Mouse (Mus musculus) testis, postnatal 14 days (tissue): ENCODE data around the gene Tdrd9.

ENCODE experiments used
- DNase-seq: peaks from one replicate; pipeline ENCODE4 v3.0.0; 2021; ENCODE audit warnings: low spot score

Tdrd9 gene

DNA sequence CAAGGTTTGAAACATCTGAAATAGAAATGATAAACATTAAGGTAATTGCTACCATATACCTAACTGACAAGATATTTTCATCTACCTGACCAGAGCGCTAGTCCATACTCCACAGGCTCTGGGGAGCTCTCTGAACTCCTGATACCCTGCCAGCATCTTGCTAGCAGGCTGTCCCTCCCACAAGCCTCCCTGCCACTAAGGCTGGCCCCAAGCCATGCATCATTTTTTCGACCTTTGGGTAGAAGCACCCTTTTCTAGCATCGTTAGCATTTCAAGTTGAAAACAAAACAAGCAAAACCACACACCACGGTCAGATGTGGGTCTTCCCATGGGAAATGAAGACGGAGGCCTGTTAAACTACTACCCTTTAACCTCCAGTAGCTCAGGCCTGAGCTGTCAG lies 8.0 kb upstream of the Tdrd9 start:
- no peak for DNase-seq

DNA sequence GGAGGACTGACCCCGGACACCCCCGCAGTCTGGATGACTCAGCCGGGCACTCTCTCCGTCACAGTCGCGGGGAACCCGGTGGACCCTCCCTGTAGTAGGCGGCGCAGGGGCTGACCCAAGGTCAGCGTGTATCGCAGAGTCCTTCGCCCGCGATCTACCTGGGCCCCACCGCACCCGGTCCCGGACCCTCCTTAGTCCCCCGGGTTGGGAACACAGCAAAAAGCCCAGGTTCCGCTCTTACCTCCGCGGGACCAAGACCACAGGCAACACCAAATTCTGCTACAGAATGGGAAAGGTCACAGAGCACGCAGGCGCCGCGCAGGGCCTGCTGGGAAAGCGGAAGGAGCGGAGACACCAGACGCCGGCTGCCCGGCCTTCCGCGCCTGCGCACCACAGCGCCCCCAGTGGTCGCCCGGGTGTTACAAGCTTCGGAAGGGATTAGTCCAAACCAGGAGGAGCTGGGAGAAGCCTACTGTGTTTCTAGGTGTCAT lies 4.6 kb upstream of the Tdrd9 start, which contains the start of gene Atp5mpl:
TSS of gene Atp5mpl (minus strand) at position 295 of the 491 bp plus-strand sequence.
- DNase-seq = peak; percentile 94

DNA sequence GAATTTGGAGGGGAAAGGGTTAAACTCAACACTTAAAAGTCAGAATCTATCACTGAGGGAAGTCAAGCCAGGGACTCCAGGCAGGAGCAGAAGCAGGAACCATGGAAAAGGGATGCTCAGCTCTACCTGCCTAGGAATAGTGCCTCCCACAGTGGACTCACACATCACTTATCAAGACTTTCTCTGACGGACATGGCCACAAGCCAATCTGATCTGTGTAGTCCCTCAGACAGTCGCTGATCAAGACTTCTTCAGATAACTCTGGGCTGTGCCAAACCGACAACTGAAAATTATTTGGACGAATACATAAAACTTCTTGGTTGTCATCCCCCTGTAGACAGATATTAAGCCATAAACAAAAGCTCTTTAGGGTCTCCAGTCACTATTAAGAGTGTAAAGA lies 1.3 kb upstream of the Tdrd9 start:
- no peak for DNase-seq

- no peak for DNase-seq
Measured at GRCm38 (mm10) chr12:111972504-111972903, 1.1 kb downstream of the Tdrd9 start.

GRCm38 (mm10) chr12:111974578-111974977 lies 3.2 kb downstream of the Tdrd9 start:
- no peak for DNase-seq

DNA sequence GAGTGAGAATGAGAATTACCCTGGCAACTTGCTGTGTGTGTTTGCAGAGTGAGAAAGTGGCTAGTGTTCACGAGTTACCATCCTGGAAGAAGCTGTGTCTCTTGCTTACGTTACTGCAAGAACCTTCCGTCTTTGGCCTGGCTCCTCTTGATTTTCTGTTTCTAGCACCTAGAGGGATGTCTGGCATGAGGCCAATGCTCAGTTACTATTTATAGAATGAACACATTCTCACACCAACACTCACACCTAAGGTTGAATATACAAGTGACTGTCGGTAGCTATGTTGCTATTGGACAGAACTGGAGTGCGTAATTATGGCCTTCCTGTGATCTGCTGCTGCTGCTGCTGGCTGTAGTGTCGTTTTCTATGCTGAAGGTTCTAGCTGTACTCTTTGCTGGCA lies 5.8 kb downstream of the Tdrd9 start:
- DNase-seq = no peak

DNA sequence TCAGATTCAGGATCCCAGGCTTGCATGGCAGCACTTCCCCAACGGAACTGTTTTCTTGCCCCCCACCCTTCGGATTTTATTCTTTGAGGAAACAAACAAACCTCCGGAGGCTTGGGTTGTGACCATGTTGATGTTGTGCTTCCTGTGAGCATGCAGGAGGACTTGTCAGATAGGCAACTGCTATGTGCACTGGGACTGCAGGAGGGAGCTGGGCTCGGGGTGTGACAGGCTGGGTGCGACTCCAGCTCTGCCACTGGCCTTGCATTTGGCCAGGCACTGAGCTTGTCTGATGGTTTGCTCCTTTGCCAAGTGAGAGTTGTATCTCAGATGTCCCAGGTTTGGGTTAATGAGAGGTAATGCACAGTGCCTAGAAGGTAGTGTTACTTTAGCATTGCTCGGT lies 6.9 kb downstream of the Tdrd9 start:
- no peak for DNase-seq

- no peak for DNase-seq
Measured at GRCm38 (mm10) chr12:111980887-111981367, 9.6 kb downstream of the Tdrd9 start, which contains the start of gene Rd3l. Gene Rd3l (minus strand): TSS chr12:111981317.

DNA sequence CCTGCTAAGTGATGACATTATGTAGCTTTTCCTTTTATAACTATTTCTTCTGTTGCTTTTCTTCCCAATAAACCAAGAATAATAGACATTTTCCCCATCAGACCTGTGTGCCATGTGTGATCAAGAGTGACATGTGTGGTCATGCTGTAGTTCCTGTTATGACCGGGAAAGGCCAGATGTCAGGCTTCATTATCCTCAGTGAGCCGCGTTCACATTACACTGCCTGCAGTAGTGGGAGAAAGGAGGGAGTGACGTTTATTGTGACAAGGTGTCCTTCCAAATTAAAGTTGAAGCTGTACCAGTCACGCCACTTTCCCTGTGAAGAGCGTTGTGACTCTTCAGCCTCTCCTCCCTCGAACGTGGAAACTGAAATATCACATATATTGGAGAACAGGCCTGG lies 10.5 kb downstream of the Tdrd9 start:
- no peak for DNase-seq

- no peak for DNase-seq
Measured at GRCm38 (mm10) chr12:111983165-111983564, 11.8 kb downstream of the Tdrd9 start.

GRCm38 (mm10) chr12:111986756-111987155 lies 15.4 kb downstream of the Tdrd9 start:
- DNase-seq = no peak

GRCm38 (mm10) chr12:111992626-111993025 lies 21.3 kb downstream of the Tdrd9 start:
- DNase-seq = no peak

DNA sequence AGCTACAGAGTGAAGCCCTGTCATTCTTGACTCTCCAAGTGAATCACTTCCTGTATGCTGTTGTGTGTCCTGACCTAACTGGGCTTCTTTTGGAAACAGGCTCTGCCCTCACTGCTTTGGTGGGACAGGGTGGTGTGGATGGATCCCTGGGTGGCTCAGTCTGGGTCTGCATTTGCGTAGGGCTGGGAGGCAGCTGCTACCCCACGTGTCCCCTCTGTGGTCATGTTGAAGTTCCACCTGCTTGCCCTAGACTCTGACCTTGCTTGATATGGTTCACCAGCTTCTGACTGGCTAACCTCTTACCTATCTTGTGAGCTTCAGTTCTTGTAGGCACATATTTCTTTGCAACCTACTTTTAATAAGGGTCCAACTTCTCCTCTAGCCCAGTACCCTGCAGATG lies 23.8 kb downstream of the Tdrd9 start:
- no peak for DNase-seq

DNA sequence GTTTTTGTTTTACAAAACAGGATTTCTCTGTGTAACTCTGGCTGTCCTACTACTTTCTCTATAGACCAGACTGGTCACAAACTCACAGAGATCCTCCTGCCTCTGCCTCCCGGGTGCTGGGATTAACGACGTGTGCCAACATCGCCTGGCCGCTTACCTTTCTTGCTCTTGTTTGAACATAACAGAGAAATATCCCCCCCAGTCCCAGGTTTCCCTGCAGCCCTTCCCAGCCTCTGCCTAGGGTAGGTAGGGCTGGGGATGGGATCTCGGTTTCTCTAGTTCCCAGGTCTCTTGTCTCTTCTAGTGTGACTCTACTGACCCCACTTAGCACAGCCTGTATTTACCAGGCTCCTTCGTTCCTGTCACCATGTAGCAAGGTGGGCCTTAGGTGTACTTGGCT lies 28.4 kb downstream of the Tdrd9 start:
- DNase-seq = no peak

DNA sequence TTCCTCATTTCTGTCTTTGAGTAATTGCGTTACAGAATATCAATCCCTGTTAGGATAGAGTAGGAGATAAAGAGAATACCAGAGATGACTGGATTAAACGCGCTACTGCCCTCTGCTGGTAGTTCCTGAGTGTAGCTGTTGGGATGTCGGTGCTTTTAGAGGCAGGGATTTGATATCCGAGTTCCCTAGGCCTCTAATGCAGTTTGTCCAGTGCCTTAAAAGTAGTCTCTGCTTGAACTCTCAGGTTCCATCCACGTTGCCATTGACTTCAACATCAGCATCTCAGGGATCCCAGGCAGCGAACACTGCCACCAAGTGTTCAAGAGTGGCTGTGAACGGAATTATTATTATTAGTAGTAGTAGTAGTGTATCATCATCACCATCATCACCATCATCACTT lies 29.9 kb downstream of the Tdrd9 start:
- peak; percentile 35 for DNase-seq

- DNase-seq = no peak
Measured at GRCm38 (mm10) chr12:112012511-112013270, 41.3 kb downstream of the Tdrd9 start.

GRCm38 (mm10) chr12:112013271-112013801 lies 42.0 kb downstream of the Tdrd9 start:
- DNase-seq = no peak

DNA sequence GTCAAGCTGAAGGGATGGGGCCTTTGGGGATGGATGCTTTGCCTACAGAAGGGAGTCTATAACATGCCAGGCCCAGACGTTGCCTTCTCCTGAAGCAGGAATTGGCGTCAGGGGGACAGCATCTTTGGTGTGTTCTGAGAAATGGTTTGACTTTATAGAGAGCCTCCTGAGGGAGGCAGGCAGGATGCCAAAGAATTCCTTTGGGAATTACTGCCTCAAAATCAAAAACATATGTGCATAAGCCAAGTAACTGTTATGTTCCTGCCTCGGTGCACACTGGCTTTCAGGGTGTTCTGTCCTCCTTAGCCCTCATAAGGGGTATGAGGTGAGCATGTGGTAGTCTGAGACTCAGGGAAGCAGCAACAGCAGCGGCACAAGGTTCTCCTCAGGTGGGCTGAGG lies 45.0 kb downstream of the Tdrd9 start:
- no peak for DNase-seq

GRCm38 (mm10) chr12:112023306-112023705 lies 51.9 kb downstream of the Tdrd9 start:
- DNase-seq = no peak

DNA sequence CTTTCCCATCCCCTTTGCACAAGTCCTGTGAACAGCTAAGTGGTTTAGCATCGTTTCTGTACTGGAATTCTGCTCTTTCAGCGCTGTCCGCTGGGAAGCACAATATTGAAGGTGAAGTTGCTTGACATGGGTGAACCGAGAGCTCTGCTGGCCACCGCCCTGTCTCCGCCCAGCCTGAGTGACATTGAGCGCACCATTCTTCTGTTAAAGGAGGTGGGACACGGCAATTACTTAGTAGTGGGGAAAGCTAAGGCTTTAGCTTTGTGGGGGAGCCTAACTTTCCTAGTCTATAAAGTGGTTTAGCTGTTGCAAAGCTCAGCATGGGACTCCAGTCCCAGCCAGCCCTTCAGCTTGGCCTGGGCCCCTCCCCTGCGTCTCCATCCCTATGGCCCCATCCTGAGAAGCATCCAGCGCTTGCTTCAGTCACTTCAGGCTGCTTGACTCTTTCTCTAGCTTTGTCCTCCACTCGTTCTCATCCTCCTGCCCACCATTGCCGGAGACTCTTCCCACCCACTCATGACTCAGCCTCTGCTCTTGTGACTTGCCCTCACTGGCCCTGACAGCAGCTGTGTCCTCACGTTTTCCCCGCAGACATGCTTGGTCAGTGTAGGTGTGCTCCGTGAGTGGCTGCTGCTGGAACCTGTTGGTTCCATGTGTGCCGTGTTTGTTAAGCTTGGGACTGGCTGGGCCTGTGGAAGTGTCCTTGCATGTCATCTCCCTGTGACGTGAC lies 53.4 kb downstream of the Tdrd9 start:
- DNase-seq = no peak

DNA sequence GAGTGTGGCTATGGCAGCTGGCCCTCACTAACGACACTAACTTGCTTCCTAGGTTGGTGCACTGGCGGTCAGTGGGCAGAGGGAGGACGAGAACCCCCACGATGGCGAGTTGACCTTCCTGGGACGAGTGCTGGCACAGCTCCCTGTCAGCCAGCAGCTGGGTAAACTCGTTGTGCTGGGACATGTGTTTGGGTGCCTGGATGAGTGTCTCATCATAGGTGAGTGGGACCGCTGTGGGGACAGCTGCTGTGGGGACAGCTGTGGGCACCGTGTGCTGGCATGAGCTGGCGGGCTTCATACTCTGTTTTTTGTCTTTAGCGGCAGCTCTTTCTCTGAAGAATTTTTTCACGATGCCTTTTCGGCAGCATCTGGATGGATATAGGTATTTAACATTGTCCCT lies 54.1 kb downstream of the Tdrd9 start:
- no peak for DNase-seq

DNA sequence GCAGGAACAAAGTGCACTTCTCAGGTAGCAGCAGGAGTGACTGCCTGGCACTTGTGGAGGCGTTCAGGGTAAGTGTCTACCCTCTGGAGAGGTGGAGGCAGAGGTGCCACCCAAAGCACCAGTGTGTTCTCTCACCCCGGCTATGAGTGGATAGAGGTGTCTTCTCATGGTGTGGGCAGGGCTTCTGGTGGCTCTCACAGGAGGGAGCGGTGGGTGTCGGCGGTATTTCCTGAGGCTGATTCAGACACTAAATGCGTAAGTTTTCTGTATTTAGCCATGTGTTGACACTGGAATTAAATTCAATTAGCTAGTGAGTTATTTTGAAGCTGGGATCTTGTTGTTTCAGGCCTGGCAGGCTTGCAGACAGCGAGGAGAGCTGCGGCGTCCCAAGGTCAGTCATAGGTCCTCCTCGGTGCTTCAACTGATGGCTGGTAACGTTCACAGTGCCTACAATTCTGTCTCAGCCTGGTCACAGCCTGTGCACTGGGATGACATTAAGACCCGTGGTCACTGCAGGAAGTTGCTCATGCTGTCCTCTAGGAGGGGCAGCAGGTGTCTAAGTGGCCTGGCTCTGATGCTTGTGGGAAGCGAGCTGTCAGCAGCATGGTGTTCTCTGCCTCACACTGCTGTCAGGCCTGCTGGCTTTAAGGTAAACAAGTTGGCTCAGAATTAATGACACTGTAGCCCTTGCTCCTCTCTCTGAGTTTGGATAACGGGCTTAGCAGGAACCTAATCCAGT lies 54.7 kb downstream of the Tdrd9 start:
- DNase-seq = no peak
